Mouse (Mus musculus) pancreas, adult 10 weeks (tissue): Measurements from ENCODE around the gene Mcub. TPM values are rescaled to one million over a fixed set of nuclear protein-coding genes. Genes with fewer than 3 reads are reported as not detected.

Source experiments
- polyA plus RNA-seq: library from polyadenylated mRNA; stranded (reverse); fragments of 350-450 nt; fragmentation: Illumina TruSeq; extraction: RNeasy Lipid Tissue Mini Kit (QIAGEN cat#74804); gene quantifications from one replicate; pipeline ENCODE4 v1.2.3, GENCODE M21; 2015; ENCODE audit warnings: low read depth, low replicate concordance; ENCODE audit not compliant: insufficient read depth

Mcub gene
- polyA plus RNA-seq: 6.4 TPM

DNA sequence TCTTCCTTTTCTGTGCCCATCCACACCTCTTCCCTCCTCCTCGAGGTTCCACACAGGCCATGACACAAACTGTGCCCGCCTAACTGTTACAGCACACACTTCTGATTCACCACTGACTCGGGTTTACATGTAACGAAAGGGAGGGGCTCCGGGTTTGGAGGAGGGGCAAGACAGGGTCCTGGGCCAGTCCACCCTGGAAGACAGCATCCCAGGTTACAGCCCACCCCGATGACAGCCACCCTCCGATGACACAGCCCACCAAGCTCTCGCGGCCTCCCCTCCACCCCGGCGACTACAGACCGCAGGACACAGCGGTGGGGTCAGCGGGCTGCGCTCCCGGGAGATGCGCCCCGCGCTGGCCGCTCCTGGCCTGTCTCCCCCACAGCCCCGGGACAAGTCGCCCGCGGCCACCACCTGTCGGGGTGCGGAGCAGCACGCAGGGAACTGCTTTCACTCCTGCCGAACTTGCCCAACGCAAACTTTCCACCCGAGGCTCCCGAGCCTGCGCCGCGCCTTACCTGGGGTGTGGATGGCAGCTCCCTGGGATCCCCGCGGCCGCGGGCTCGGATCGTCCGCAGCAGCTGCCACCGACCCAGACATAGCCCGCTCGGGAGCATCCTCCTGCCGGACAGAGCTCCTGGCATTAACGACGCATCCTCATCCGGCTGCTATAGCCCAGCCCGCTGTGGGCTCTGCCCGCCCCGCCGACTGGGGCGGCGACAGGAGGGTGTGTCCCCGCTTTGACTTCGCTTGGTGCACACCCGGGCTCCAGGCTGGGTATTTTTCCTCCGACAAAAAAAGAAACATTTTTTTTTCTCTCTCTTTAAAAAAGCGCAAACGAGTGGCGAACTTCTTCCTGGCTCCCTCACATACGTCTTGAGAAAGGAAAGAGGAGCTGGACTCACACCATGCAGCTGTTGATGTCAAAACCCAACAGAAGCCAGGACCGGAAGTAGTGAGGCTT is at the start of gene Mcub:
TSS of gene Mcub (minus strand) at position 775 of the 964 bp plus-strand sequence.

DNA sequence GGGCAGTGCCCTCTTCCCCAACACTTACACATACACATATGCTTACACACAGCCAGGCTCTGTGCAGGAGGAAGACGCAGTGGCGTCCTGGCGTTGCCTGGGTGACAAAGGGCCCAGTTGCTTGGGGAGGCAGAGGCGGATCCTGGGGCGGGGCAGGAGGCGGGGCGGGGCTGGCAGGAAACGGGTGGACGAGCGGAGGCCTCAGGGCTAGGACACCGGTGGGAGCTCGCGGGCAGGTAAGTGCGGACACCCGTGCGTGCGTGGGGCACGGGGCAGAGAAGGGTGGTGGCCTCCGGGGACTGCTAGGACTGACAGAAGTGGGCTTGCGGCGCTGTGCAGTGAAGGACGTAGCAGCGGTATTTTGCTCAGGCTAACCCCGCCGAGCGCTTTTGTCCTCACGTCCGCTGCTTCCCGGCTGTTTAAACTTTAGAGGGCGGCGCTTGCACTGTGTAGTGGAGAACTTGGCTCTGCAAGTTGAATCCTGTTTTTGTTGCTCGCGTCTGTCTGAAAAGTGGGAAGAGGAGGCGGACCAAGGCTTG is 68.7 kb downstream of the Mcub start, which contains the start of gene Casp6:
TSS of gene Casp6 (plus strand) at position 155 of the 539 bp plus-strand sequence.

DNA sequence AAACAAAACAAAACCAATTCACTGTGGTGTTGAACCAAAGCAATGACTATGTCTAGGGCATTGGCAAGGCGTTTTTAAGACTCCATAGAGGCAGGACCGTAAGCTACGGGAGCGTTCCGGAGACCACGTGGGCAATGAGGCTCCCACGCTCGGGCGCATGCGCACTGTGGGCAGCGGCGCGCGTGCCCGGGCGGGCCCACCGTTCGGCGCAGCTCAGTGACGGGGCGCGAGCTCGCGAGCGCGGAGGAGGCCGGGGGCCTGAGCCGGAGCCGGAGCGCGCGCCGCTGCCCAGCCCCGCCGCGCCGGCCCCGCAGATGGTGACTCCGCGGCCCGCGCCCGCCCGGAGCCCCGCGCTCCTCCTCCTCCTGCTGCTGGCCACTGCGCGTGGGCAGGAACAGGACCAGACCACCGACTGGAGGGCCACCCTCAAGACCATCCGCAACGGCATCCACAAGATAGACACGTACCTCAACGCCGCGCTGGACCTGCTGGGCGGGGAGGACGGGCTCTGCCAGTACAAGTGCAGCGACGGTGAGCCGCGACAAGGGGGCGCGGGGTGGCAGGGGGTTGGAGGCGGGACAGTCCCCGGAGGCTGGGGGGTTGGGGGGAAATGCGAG is 91.5 kb downstream of the Mcub start, which contains the start of gene Pla2g12a:
TSS of gene Pla2g12a (plus strand) at position 202 of the 617 bp plus-strand sequence.

Other genes starting within 250 kb of the Mcub start
- 5.6 TPM for gene Egf, start 214.9 kb downstream of the Mcub start, polyA plus RNA-seq
- not detected for gene Lrit3, start 166.2 kb downstream of the Mcub start, polyA plus RNA-seq
- gene Rrh, start 147.6 kb downstream of the Mcub start, polyA plus RNA-seq: not detected
- 6.6 TPM for gene Gar1, start 138.8 kb downstream of the Mcub start, polyA plus RNA-seq
- not detected for gene Cfi, start 134.3 kb downstream of the Mcub start, polyA plus RNA-seq
- gene Pla2g12a, start 91.6 kb downstream of the Mcub start, polyA plus RNA-seq: 7.7 TPM
- gene Casp6, start 68.8 kb downstream of the Mcub start, polyA plus RNA-seq: 5.1 TPM
- 15.6 TPM for gene Sec24b, start 91.3 kb upstream of the Mcub start, polyA plus RNA-seq
- 0.20 TPM for gene Col25a1, start 161.3 kb upstream of the Mcub start, polyA plus RNA-seq